Mouse (Mus musculus): ENCODE data around the gene Hhat.

Gene Hhat

DNA sequence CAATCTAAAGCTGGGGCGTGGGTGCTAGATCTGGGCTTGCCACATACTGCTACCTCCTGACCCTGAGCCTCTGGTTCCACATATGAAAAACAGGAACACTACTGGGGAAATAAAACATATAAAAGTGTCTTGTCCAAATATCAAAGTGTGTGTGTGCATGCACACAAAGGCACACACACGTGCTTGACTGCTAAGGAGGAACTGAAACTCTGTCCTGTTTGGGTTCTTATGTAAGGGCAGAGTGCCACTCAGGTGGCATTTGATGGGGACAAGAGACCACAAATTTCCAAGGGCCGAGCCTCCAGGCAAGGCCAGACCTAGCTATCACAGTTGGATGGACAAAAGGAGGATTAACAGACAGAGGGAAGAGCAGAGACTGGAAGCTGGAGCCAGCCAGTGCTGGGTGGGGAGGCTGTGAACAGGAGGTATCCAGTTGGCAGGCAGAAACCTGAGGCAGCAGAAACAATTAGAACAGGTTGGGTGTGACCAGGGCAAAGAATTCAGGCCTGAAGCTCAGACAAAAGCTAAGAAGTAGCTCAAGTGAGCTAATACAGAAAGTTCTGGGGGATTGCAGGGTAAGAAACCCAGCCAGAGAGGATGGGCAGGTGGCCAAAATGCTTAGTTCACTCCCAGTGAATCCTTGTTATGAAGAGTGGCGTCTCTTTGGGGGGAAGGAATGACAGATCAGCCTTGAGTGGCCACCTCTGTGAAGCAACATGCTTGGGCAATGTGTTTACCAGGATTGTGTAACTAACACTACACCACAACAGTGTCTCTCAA is 321.3 kb downstream of the Hhat start:
- DNase-seq (ENCODE audit: low read depth in 2 of 2, low spot score in 2 of 2): no peak

DNA sequence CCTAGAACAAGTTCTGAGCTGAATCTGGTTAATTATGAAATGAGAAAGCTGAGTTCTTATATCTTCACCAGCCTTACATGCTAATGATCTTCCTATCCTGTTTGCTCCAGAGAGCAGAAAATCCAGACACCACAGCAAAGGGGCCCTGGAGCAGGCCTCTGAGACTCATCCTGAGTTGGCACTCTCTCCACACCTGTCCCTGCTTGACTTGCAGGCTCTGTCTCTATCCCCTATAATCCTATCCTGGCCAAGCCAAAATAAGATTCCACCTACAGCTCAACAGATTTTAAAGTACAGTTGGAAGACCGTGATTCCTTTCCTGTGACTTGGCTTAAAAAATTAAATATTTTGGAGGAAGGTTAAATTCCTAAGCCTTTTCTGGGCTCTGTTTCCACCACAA is 322.5 kb downstream of the Hhat start:
- no peak for DNase-seq (ENCODE audit: low read depth in 2 of 2, low spot score in 2 of 2)

DNA sequence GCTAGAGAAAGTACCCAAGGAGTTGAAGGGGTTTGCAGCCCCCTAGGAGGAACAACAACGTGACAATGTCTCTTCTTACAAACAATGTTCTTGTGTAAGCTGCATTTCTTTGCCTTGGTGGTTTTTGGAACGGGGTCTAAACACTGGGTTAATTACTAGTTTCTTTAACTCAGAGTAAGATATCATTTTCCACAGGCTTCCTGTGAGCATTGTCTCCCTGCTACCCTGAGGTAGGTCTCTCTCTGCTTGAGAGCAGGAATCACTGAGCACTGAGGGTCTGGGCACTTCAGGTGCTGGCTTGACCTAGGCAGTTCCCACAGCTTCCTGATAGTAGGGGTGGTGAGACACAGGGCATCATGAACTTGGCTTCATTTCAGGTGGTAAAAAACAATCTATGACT is 323.4 kb downstream of the Hhat start:
- no peak for DNase-seq (ENCODE audit: low read depth in 2 of 2, low spot score in 2 of 2)

All from CD8-positive naive resting alpha-beta T cell, adult 2 months (primary cell).